Mouse (Mus musculus): ENCODE results near the gene Chrna9.
"Not testable (repeated sequence)": the region's sequence is repeated elsewhere in the genome, so short reads cannot be mapped to it uniquely, and the experiment has no call there.

The Chrna9 gene

GRCm38 (mm10) chr5:65960597-65960950 is 25.9 kb downstream of the Chrna9 start:
- no peak for DNase-seq

- no peak for DNase-seq
Measured at GRCm38 (mm10) chr5:65963291-65963690, 28.6 kb downstream of the Chrna9 start.

- DNase-seq: no peak
Measured at GRCm38 (mm10) chr5:65965771-65966279, 31.1 kb downstream of the Chrna9 start.

GRCm38 (mm10) chr5:65967091-65967490 is 32.4 kb downstream of the Chrna9 start:
- no peak for DNase-seq

GRCm38 (mm10) chr5:65968004-65968403 is 33.3 kb downstream of the Chrna9 start:
- DNase-seq: no peak

GRCm38 (mm10) chr5:65973189-65973588 is 38.5 kb downstream of the Chrna9 start:
- DNase-seq: no peak

- DNase-seq: no peak
Measured at GRCm38 (mm10) chr5:65975731-65976130, 41.0 kb downstream of the Chrna9 start.

GRCm38 (mm10) chr5:65986426-65986825 is 51.7 kb downstream of the Chrna9 start:
- DNase-seq: no peak

GRCm38 (mm10) chr5:65987004-65987403 is 52.3 kb downstream of the Chrna9 start:
- not testable (repeated sequence) for DNase-seq

- DNase-seq: no peak
Measured at GRCm38 (mm10) chr5:65991191-65991590, 56.5 kb downstream of the Chrna9 start.

- no peak for DNase-seq
Measured at GRCm38 (mm10) chr5:65994643-65995042, 59.9 kb downstream of the Chrna9 start.

- no peak for DNase-seq
Measured at GRCm38 (mm10) chr5:65997813-65998212, 63.1 kb downstream of the Chrna9 start.

- DNase-seq: no peak
Measured at GRCm38 (mm10) chr5:65999106-65999505, 64.4 kb downstream of the Chrna9 start.

- no peak for DNase-seq
Measured at GRCm38 (mm10) chr5:66000074-66000473, 65.4 kb downstream of the Chrna9 start.

- no peak for DNase-seq
Measured at GRCm38 (mm10) chr5:66000567-66001125, 65.9 kb downstream of the Chrna9 start.

GRCm38 (mm10) chr5:66001232-66001631 is 66.5 kb downstream of the Chrna9 start:
- DNase-seq: no peak

GRCm38 (mm10) chr5:66004134-66004925 is 69.6 kb downstream of the Chrna9 start, which contains the start of gene 9130230L23Rik:
9130230L23Rik (minus strand) TSS chr5:66004285.
- DNase-seq: no peak

- no peak for DNase-seq
Measured at GRCm38 (mm10) chr5:66005041-66005678, 70.4 kb downstream of the Chrna9 start.

GRCm38 (mm10) chr5:66008245-66008967 is 73.7 kb downstream of the Chrna9 start:
- DNase-seq: no peak

- no peak for DNase-seq
Measured at GRCm38 (mm10) chr5:66013999-66014398, 79.3 kb downstream of the Chrna9 start.

GRCm38 (mm10) chr5:66014437-66014836 is 79.7 kb downstream of the Chrna9 start:
- DNase-seq: no peak

GRCm38 (mm10) chr5:66015449-66015961 is 80.8 kb downstream of the Chrna9 start:
- DNase-seq: no peak

- no peak for DNase-seq
Measured at GRCm38 (mm10) chr5:66026796-66027195, 92.1 kb downstream of the Chrna9 start.

Data from embryo, embryonic 11 days (tissue).